Mouse (Mus musculus): ENCODE measurements around the gene Zfp386.
A peak's percentile ranks its signal among the peaks of the same experiment; 100 is the strongest.
"Not testable (repeated sequence)": the region's sequence is repeated elsewhere in the genome, so short reads cannot be mapped to it uniquely, and the experiment has no call there.

Zfp386 gene

GRCm38 (mm10) chr12:116047440-116048377 is at the start of gene Zfp386:
Zfp386 (plus strand) TSS chr12:116047724.
- peak; percentile 97 for DNase-seq

- not testable (repeated sequence) for DNase-seq
These were observed 47.7 kb upstream of the Zfp386 start for GRCm38 (mm10) chr12:115999784-116000183.

- DNase-seq: not testable (repeated sequence)
These were observed 44.6 kb upstream of the Zfp386 start for GRCm38 (mm10) chr12:116002946-116003345.

DNA sequence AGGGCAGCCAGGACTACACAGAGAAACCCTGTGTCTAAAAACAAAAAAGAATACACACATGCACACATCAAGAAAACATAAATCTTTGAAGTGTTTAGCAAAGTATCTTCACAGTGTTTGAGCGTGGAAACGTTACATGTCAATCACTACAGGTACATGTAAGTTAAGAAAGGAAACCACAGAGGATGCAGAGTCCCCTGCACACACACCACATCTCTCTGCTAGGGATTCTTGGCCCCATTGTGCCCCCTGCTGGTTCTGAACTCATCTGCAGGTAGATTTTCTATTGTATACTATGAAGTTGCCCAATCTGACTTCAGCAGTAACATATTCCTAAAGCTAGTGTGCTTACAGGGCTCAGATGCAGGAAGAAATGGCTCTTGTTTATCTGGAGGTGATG is 36.7 kb upstream of the Zfp386 start:
- no peak for DNase-seq

- DNase-seq: no peak
These were observed 19.4 kb upstream of the Zfp386 start for GRCm38 (mm10) chr12:116028095-116028494.

DNA sequence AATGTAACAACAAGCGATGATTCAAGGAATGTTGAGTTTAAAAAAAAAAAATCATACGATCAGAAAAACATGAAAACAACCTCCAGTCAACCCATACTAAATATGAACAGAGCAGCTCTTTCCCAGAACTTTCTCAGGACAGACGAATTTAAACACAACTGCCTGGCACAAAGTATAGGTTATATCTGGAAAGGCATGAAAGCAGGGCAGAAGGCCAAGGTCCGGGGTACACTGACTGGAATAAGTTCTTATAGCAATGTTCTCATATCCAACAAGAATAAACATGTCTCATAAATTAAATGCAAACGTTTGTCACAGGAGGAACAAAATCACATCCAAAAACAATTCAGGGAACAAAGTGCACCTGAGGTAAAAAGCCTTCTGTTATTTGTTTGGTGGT is 12.2 kb upstream of the Zfp386 start:
- no peak for DNase-seq

DNA sequence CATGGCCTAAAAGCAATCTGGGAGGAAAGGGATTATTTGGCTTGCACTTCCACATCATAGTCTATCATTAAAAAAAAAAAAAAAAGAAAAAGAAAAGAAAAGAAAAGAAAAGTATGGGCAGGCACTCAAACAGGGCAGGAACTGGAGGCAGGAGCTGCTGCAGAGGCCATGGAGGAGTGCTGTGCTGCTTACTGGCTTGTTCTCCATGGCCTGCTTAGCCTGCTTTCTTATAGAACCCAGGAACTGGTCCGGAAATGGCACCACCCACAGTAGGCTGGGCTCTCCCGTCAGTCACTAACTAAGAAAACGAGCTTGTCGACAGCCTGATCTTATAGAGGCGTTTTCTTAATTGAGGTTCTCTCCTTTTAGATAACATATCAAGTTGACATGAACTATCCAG is 2.7 kb upstream of the Zfp386 start:
- DNase-seq: no peak

- no peak for DNase-seq
These were observed 1.2 kb downstream of the Zfp386 start for GRCm38 (mm10) chr12:116048766-116049165.

DNA sequence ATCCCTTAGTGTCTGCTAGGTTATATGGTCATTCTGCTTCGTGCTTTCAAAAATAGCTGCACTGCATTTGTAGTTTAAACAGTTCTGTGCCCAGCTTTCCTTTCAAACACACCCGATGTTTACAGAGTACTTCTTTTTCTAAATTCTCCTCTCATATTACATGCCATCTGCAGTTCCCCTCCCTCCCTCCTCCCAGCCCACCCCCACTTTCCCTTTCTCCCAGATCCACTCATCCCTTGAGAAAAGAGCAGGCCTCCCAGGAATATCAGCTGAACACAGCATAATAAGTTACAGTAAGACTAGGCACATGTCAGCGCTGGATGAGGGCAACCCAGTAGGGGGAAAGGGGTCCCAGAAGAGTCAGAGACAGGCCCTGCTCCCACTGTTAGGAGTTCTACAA is 1.7 kb downstream of the Zfp386 start:
- no peak for DNase-seq

DNA sequence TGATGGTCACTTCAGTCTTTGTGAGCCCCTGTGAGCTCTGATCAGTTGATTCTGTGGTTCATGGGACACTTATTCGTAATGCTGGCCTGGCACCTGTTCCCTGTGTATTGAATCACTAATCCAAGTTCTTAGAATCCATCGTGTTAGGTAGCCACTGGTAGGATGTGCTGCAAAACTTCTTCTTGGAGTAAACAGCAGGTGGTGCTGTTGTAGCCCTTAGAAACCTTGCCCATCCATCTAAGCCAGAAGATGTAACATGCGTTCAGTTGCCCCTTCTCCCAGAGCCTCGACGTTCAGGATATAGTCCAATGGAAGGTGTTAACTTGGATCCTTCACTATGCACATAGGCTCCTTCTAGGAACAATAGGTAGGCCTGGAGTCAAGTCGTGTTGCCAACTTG is 2.2 kb downstream of the Zfp386 start:
- no peak for DNase-seq

DNA sequence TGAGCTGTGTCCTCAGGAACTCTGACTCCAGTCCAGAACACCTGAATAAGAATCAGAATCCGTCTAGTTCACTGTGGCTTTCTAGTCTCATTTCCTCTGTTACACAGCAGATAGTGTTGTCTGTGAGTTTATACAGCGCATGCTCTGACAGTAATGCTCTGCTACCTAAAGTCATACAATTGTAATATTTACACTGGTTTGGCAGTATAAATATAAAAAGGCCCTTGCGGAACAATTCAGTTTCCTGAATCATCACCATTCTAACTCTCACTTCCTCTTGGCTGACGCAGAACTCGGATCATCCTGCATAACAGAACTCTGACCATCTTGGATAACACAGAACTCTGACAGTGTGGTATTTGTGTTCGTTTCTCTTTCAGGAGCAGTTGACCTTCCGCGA is 6.8 kb downstream of the Zfp386 start:
- no peak for DNase-seq

DNA sequence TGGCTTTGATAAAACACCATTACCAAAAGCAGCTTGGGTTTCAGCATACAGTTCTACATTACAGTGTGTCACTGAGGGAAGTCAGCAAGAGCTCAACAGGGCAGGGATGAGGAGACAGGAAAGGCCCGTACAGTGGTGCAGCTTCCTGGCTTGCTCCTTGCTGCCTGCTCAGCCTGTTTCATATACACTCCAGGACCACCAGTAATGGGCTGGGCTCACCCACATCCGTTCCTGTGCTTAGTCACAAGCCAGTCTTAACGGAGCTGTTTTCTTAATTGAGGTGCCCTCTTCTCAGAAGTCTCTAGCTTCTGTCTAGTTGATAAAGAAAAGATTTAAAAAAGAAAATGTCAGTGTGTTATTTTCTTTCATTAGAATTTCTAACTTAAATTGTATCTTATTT is 8.6 kb downstream of the Zfp386 start:
- no peak for DNase-seq

DNA sequence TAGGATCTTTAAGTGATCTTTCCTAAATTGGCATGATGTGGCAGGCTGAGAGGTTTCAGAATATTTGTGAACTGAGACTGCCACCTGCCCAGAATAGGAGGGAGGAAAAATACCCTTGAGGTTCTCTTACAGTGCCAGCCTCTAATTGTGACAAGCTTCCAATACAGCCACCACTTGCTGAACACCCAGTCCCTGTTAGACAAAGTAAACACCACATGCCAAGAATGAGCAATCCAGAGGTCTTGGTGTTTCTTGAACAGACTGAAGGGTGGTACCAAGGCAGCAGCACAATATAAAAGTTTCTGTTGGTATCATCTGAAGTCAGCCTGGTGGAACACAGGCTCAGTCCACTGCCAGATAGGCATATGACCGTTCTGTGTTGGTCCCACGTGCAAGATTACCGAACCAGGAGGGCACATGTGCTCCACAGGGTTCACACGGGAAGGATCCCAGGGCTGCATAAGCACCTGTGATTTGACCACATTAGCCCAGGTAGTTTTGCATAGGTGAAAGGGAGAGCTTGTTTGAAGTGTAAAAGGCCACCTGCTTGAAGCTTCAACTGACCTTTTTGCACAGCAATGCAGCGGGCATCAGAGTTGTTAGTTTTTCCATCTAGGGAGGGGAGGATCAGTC is 14.2 kb downstream of the Zfp386 start:
- no peak for DNase-seq

DNA sequence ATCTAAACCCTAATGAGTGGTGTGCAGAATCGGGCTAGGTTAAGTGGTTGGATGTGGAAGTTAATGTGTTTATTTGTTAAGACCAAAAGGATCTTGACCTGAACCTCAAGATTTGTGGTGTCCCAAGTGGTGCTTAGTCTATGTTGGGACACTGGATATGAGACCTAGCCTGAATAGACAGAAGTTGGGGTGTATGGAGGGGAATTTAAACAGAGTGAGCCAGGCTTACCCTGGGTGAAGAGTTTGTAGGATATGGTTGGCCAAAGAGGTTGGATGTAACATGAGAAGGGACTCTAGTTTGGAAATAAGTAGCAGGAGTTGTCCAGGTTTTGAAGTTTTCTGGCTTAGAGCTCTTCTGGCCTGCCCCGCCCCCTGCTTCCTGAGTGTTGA is 14.7 kb downstream of the Zfp386 start:
- DNase-seq: no peak

DNA sequence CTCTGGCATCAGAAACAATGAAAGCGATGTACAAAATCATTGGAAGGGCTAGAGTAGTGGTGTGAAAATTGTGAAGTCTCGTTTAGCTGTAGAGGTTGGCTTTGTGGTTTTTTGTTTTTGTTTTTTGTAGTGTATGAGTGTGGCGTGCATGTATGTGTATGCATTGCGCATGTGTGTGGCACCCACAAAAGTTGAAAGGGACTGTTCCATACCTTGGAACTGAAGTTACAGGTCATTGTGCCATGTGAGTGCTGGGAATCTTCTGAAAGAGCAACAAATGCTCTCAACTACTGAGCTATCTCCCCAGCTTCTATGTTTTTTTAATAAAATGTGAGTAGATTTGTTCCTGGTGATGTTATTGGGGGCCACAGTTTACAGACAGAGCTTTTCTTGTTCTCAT is 15.5 kb downstream of the Zfp386 start:
- no peak for DNase-seq

DNA sequence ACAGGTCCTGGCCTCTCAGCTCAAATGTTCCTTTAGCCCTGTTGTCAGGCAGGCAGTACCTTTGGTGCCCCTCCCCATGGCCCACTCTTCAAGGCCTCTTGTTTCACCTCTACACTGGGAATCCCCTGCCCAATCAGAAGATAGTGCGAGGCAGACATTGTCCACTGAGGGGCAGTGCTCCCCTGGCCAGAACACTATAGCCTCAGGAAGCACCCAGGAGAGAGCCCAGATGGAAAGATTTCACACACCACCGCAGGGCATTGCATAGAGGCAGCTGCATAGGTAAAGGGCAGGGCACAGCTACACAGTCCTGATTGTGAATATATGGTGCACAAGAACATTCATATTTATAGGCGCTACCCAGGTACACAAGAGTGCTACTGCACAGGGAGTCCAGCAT is 23.5 kb downstream of the Zfp386 start:
- DNase-seq: no peak

DNA sequence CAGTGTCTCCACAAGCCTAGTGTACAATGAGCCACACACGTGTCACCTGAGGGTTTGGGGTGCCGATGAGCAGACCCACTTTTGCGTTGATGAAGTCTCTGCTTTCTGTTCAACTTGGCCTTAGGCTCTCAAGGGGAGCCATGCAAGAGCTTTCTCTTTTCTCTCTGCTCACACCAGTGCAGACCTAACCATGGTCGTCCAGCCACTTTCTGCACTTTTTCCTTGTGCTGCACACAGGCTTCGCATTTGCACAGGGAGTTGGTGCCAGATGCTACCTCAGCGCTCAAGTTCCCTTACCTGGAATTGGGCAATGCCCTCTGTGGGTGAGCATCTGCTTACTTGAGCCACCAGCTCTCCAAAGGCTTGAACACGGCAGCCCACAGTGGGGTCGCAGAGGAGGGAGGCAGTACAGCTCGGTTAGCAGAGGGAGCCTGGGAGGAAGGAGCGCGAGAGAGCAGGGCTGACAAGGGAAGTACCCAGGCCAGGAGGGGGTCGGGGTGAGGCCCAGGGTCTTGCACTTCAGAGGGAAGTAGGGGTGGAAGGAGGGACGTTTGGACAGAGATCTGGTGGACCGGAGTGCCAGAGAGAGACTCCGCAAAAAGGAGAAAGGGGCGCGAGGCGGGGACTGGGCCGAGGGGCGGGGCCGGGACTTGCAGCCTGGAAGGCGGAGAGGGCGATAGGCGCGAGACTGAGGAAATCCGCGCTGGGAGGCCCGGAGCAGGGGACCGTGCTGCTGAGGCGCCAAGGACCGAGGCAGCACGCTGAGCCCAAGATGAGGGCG is 29.7 kb downstream of the Zfp386 start, which contains the start of gene Vipr2:
Gene Vipr2, plus strand, starts transcription at position 653 of the 781 bp plus-strand sequence.
- DNase-seq: no peak

DNA sequence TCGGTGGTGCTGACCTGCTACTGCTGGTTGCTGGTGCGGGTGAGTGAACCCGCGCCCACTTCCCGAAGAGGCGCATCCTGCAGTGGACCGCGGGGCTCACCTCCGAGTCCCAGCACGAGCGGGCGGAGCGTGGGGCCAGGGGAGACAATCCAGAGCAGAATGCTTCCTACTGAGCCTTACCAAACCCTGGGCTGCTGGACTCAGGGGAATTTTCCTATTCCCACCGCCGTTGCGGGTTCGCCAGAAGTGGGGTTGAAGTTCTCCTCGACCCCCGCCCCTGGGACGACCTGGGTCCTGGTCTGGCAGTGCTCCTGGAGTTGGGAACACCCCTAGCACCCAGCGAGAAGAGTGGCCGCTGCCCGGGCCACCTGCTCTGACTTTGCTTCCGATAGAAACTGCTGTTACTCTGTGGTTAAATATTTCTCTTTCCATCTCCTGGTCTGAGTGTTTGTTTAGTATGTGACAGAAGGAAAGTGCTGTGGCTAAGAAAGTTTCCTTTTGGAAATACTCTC is 30.4 kb downstream of the Zfp386 start:
- DNase-seq: no peak

DNA sequence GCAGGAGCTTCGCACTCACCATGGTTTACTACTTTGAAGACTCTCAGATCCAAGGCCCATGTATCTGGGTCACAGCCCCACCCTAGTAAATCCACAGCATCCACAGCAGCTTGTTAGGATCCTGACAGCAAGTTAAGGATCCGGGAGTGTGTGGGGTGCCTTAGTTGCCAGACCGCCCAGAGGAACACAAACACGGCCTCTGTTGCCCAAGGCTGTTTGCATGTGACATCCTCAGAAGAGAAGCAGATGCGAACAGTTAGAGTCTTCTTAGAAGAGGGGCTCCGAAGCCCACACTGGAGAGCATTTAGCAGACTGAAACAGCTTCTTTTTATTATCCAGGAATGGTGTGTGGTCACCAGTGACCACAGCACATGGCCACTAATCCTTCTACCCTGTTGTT is 35.6 kb downstream of the Zfp386 start:
- DNase-seq: no peak

- no peak for DNase-seq
These were observed 36.8 kb downstream of the Zfp386 start for GRCm38 (mm10) chr12:116084294-116084693.

- no peak for DNase-seq
These were observed 39.6 kb downstream of the Zfp386 start for GRCm38 (mm10) chr12:116086951-116087600.

- no peak for DNase-seq
These were observed 42.3 kb downstream of the Zfp386 start for GRCm38 (mm10) chr12:116089836-116090235.
